Mouse (Mus musculus) small intestine, adult 2 months (tissue): Measurements from ENCODE around the gene Dus2.

Experiments
- CTCF ChIP-seq: fragments of 200-500 bp; IDR thresholded peaks from 2 replicates; pipeline ENCODE4 v1.5.1; 2012; ENCODE audit warnings: low read depth, mild to moderate bottlenecking, control low read depth, inconsistent platforms, low read length, moderate library complexity, mixed read lengths; ENCODE audit not compliant: insufficient replicate concordance, insufficient read length; ENCODE audit errors: extremely low read depth
- POLR2A ChIP-seq: fragments of 200-500 bp; IDR thresholded peaks from 2 replicates; pipeline ENCODE4 v1.6.1; 2012; ENCODE audit warnings: low read depth, mild to moderate bottlenecking, control low read depth, inconsistent platforms, low read length, moderate library complexity

DNA sequence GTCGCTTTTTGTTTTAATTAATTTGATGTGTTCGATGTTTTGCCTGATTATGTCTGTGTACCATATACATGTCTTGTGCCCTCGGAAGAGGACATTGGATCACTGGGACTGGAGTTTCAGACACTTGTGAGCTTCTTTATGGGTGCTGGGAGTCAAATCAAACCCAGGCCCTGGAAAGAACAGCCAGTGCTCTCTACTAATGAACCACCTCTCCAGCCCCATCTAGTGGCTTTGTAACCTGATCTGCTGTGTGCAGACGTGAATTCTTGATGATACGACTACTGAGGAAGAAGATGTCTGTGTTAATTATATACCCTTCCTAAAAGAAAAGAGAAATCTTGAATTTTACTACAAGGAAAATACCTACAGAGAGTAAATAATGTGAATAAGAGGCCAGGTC lies 85.5 kb downstream of the Dus2 start:
- TF ChIP-seq CTCF (no peak), POLR2A (no peak)
